Mouse (Mus musculus): ENCODE results near the gene Kif5a. TPM values are rescaled to one million over a fixed set of nuclear protein-coding genes. Genes with fewer than 3 reads are reported as not detected.
A peak's percentile ranks its signal among the peaks of the same experiment; 100 is the strongest.
"Not testable (repeated sequence)": the region's sequence is repeated elsewhere in the genome, so short reads cannot be mapped to it uniquely, and the experiment has no call there.

The Kif5a gene
- total RNA-seq (2021) (under 1 TPM; 0.34 to 0.45 TPM), polyA plus RNA-seq (2012; rRNA removed) (1.3 and 2.2 TPM in 2 replicates)
- long read RNA-seq = 0 reads

DNA sequence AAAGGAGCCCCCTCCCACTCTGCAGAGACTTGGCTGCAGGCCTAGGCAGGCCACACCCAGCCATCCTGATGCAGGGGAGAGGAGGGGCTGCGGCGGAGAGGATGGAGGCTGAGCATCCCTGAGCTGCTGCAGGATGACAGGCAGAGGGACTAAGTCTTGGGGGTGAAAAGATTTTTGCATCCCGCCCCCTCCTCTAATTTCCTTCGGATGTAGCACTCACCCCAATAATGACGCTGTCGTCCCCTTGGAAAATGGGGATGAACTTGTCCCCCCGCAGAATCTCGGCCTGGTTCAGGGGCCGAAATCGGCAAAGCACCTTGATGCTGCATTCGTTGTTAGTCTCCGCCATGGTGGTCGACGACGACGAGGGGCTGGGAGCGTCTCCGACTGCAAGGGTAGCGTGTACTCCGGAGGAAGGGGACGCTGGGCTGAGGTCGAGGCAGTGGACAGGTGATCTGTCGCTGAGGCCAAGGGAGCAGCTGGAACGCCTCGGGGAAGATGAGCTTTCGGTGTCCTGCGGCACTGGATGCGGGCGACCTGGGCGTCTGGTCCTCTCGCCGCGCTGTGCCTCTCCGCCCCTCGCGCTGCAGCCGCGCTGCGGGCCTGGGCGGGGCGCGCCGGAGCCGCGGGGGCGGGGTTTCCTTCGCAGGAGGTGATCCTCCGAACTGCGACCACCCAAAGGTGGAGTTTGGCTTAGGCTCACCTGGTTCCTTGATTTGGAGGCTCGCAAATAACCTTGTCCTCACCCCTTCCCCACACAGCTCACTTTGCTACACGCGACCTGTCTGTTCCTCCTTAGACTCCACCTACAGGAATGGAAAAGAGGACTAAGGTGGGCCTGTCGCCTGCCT, at the start of gene Kif5a:
Gene Kif5a (minus strand): TSS at position 801 of the 851 bp plus-strand sequence.
- 4% methylated on average over 53 of the region's 53 CpGs for WGBS
- peaks cover 2% of the 10 kb centered on the region; the same call in 1 of the 2 replicates for H3K36me3 ChIP-seq (ENCODE audit: control insufficient read depth, insufficient read depth, low read length)
- peak; percentile 42 to 61 for DNase-seq
- H3K27me3 ChIP-seq (ENCODE audit: control insufficient read depth, insufficient read depth, low read length) = no peaks in the 10 kb centered on the region
- peaks cover 6% of the 10 kb centered on the region for H3K4me1 ChIP-seq (ENCODE audit: control insufficient read depth, insufficient read depth, low read length)
- peak within 1 kb of the TSS; percentile 44 for H3K9ac ChIP-seq (ENCODE audit: low read depth, low read length)
- H3K4me3 ChIP-seq = peak within 1 kb of the TSS; percentile 45
- H3K79me2 ChIP-seq (replicated peaks; ENCODE audit: control insufficient read depth, insufficient read depth, low read length) = peaks cover 3% of the 10 kb centered on the region; the same call in 1 of the 2 replicates
- no peak within 1 kb of the TSS for H3K27ac ChIP-seq
- no peak for TF ChIP-seq POLR2A (IDR thresholded peaks at IDR 0.05; ENCODE audit: insufficient read depth, low read depth, low read length)
- intact Hi-C loops (cut with DNase I) = no loop called here

DNA sequence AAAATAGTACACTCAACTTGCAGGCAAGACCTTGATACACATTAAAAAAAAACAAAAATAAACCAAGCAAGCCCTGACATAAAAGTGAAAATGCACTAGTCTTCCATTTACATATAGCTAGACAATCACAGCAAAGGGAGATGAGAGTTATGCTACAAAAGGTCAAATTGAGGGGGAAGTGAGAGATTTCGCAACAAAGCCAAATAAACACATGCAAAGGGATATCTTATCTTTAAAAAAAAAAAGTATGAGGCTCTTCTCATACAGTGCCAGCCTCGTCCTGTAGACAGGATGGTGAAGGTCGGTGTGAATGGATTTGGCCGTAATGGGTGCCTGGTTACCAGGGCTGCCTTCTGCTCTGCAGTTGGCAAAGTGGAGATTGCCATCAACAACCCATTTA, 49.7 kb upstream of the Kif5a start:
- intact Hi-C loops (cut with DNase I) = loop anchor here (5.0 kb wide), 1 partner anchor 191 kb away; the partner anchor contains the start of gene Os9
- TF ChIP-seq CTCF (IDR thresholded peaks at IDR 0.05) = no peak
- no peak for TF ChIP-seq EP300 (IDR thresholded peaks at IDR 0.05; ENCODE audit: insufficient read depth, low read depth, low read length)
- TF ChIP-seq POLR2A (IDR thresholded peaks at IDR 0.05; ENCODE audit: insufficient read depth, low read depth, low read length) = no peak
- peaks cover 2% of the 10 kb centered on the region for H3K4me1 ChIP-seq (ENCODE audit: control insufficient read depth, insufficient read depth, low read length)
- WGBS = 34% methylated on average over 4 of the region's 4 CpGs
- H3K4me3 ChIP-seq = no peak overlapping the region
- no peaks in the 10 kb centered on the region for H3K27me3 ChIP-seq (ENCODE audit: control insufficient read depth, insufficient read depth, low read length)
- H3K36me3 ChIP-seq (ENCODE audit: control insufficient read depth, insufficient read depth, low read length) = no peaks in the 10 kb centered on the region
- H3K27ac ChIP-seq = peak overlapping the region; percentile 89
- no peak overlapping the region for H3K9ac ChIP-seq (ENCODE audit: low read depth, low read length)
- no peaks in the 10 kb centered on the region for H3K79me2 ChIP-seq (replicated peaks; ENCODE audit: control insufficient read depth, insufficient read depth, low read length)
- DNase-seq = no peak

DNA sequence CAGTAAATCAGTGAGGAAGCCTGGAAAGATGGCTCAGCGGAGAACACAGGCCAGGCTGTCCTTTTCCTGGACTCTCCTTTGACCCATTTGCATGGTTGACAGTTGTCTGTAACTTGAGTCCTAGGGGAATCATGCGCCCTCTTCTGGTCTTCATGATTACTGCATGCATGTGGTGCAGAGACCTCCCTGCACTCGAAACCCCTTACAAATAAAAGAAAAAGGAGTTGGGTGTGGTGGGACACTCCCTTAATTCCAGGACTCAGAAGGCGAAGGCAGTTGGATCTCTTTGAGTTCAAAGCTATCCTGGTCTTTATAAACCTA, 49.2 kb upstream of the Kif5a start:
- Histone ChIP-seq H3K4me1 (ENCODE audit: control insufficient read depth, insufficient read depth, low read length) (peaks cover 2% of the 10 kb centered on the region), H3K4me3 (peak overlapping the region; percentile 92), H3K36me3 (ENCODE audit: control insufficient read depth, insufficient read depth, low read length) (no peaks in the 10 kb centered on the region), H3K27me3 (ENCODE audit: control insufficient read depth, insufficient read depth, low read length) (no peaks in the 10 kb centered on the region), H3K9ac (ENCODE audit: low read depth, low read length) (peak overlapping the region; percentile 72), H3K27ac (peak overlapping the region; percentile 89), H3K79me2 (replicated peaks; ENCODE audit: control insufficient read depth, insufficient read depth, low read length) (no peaks in the 10 kb centered on the region)
- DNase-seq = peak; percentile 81 to 84
- under 1% methylated on average over 4 of the region's 4 CpGs for WGBS
- peak; percentile 79 for TF ChIP-seq EP300 (IDR thresholded peaks at IDR 0.05; ENCODE audit: insufficient read depth, low read depth, low read length)
- TF ChIP-seq POLR2A (IDR thresholded peaks at IDR 0.05; ENCODE audit: insufficient read depth, low read depth, low read length) = peak; percentile 39; the same call in 1 of the 2 replicates
- TF ChIP-seq CTCF (IDR thresholded peaks at IDR 0.05) = no peak; the same call in 1 of the 2 replicates
- intact Hi-C loops (cut with DNase I) = loop anchor here (5.0 kb wide), 1 partner anchor 190 kb away; the partner anchor contains the start of gene Os9

DNA sequence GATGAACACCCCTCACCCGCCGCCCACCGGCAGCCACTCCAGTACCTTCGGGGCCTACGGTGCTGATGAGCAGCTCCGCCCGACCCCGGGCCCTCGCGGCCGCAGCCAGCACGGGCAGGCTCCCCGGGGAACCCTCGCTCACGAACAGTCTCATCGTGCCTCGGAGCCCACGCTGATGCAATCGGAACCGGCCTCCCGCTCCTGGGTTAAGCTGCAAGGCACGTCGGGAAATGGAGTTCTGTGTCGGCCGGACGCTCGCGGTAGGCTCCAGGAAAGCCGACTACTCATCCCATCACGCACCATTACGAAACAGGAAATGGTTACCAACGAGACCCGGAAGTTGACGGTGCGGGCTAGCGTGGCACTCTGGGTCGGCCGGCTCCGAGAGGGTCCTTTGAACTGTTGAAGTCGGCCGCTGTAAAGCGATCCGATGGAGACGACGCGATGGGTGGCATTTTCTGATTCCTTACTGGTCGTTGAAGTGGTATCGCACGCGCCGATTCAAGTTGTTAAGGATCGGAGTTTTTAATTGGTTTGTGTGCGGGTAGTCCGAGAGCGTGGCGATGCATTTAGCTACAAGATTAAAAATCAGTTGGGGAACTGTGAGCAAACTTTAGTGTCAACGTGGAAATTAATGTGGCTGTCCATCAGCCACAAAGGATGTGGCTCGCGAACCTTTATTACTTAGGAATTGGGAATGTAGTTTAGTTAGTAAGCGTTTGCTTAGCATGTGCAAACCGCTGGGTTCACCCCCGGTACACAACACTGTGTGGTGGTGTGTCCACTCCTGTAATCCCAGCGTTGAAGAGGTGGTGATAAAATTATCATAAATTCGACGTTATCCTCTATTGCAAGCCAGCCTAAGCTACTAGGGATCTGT, 48.6 kb upstream of the Kif5a start, which contains the start of gene Mars:
Gene Mars (minus strand): TSS at position 311 of the 880 bp plus-strand sequence.
- Histone ChIP-seq H3K4me3 (peak within 1 kb of the TSS; percentile 92), H3K79me2 (replicated peaks; ENCODE audit: control insufficient read depth, insufficient read depth, low read length) (no peaks in the 10 kb centered on the region), H3K36me3 (ENCODE audit: control insufficient read depth, insufficient read depth, low read length) (no peaks in the 10 kb centered on the region), H3K4me1 (ENCODE audit: control insufficient read depth, insufficient read depth, low read length) (peaks cover 2% of the 10 kb centered on the region), H3K27ac (peak within 1 kb of the TSS; percentile 89), H3K27me3 (ENCODE audit: control insufficient read depth, insufficient read depth, low read length) (no peaks in the 10 kb centered on the region), H3K9ac (ENCODE audit: low read depth, low read length) (peak within 1 kb of the TSS; percentile 81)
- intact Hi-C loops (cut with DNase I) = loop anchor here (1.0 to 5.0 kb wide), 3 partner anchors 21 to 189 kb away; partner anchors contain the start of genes Dctn2 and Os9
- WGBS = under 1% methylated on average over 65 of the region's 65 CpGs
- peak; percentile 94 to 96 for DNase-seq
- TF ChIP-seq POLR2A (IDR thresholded peaks at IDR 0.05; ENCODE audit: insufficient read depth, low read depth, low read length) = peak; percentile 79; the same call in 1 of the 2 replicates
- no peak for TF ChIP-seq CTCF (IDR thresholded peaks at IDR 0.05)
- TF ChIP-seq EP300 (IDR thresholded peaks at IDR 0.05; ENCODE audit: insufficient read depth, low read depth, low read length) = peak; percentile 81; the same call in 1 of the 2 replicates

DNA sequence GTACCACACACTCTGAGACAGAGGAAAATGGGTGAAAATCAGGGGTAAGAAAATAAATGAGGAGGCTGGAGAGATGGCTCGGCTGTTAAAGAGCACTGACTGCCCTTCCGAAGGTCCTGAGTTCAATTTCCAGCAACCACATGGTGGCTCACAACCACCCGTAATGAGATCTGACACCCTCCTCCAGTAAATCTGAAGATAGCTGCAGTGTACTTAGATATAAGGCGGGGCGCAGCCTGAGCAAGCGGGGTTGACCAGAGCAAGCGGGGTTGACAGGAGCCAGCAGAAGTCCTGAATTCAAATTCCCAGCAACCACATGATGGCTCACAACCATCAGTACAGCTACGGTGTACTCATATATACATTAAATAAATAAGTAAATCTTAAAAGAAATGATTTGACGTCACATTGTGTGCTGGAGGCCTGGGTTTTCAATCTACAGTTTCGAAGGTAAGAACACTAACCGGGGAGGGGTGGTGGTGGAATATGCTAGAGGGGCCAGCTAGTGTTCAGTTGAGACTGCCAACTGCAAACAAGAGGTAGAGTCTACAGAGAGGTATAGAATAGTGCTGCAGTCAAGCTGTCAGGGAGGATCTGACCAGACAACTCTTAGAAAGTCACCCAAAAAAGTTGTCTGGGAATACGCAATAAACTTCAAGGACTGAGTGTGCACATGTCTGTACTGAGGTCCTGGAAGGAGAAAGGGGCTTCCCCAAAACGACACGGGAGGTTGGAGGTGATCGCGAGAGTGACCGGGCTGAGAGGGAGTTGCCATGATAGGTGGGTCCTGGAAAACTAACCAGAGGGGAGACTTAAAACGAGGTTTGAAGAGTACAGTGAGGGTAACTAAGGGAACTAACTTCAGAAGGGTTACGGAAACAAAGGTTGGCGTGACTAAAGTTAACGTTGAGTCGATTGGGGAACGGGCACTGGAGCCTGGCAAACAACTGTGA, 47.7 kb upstream of the Kif5a start:
- no peak for TF ChIP-seq CTCF (IDR thresholded peaks at IDR 0.05)
- no peak for TF ChIP-seq EP300 (IDR thresholded peaks at IDR 0.05; ENCODE audit: insufficient read depth, low read depth, low read length)
- no peak for TF ChIP-seq POLR2A (IDR thresholded peaks at IDR 0.05; ENCODE audit: insufficient read depth, low read depth, low read length)
- no peak for DNase-seq
- intact Hi-C loops (cut with DNase I) = loop anchor here (1.0 to 5.0 kb wide), 3 partner anchors 20 to 188 kb away; partner anchors contain the start of genes Dctn2 and Os9

DNA sequence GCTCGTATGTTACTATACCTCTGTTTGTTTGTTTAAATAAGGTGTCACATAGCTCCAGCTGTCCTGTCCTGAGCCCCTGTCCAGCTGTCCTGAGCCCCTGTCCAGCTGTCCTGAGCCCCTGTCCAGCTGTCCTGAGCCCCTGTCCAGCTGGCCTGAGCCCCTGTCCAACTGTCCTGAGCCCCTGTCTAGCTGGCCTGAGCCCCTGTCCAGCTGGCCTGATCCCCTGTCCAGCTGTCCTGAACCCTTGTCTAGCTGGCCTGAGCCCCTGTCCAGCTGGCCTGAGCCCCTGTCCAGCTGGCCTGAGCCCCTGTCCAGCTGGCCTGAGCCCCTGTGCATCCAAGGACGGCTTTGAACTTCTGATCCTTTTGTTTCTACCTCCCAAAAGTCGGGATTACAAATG, 46.0 kb upstream of the Kif5a start:
- intact Hi-C loops (cut with DNase I); H3K36me3 ChIP-seq (ENCODE audit: control insufficient read depth, insufficient read depth, low read length): not testable (repeated sequence)
- 79% methylated on average over 3 of the region's 3 CpGs for WGBS

More for the DNA sequence above, 47.7 kb upstream of the Kif5a start:
- peak overlapping the region; percentile 89 for H3K27ac ChIP-seq
- peak overlapping the region; percentile 92 for H3K4me3 ChIP-seq
- peaks cover 2% of the 10 kb centered on the region for H3K4me1 ChIP-seq (ENCODE audit: control insufficient read depth, insufficient read depth, low read length)
- peak overlapping the region; percentile 81 for H3K9ac ChIP-seq (ENCODE audit: low read depth, low read length)
- 33% methylated on average over 23 of the region's 23 CpGs for WGBS
- no peaks in the 10 kb centered on the region for H3K36me3 ChIP-seq (ENCODE audit: control insufficient read depth, insufficient read depth, low read length)
- H3K27me3 ChIP-seq (ENCODE audit: control insufficient read depth, insufficient read depth, low read length) = no peaks in the 10 kb centered on the region
- no peaks in the 10 kb centered on the region for H3K79me2 ChIP-seq (replicated peaks; ENCODE audit: control insufficient read depth, insufficient read depth, low read length)

More for the DNA sequence above, 46.0 kb upstream of the Kif5a start:
- not testable (repeated sequence) for H3K27me3 ChIP-seq (ENCODE audit: control insufficient read depth, insufficient read depth, low read length); H3K4me3 ChIP-seq; H3K27ac ChIP-seq; H3K79me2 ChIP-seq (replicated peaks; ENCODE audit: control insufficient read depth, insufficient read depth, low read length); H3K4me1 ChIP-seq (ENCODE audit: control insufficient read depth, insufficient read depth, low read length); DNase-seq; H3K9ac ChIP-seq (ENCODE audit: low read depth, low read length)
